In genomic region chr8:127302847-127303445, GRCm38 (mm10) we compare ENCODE assay signal across 27 mouse cellular contexts.
DNase-seq lines count a peak whose midpoint lies in the region; ATAC-seq and TF ChIP-seq lines count a peak whose summit lies in the region.
"Had no signal": no experiment of that assay in that cellular context is flagged by ENCODE, and none has a peak within 500 bp of the region (broad histone marks: within the 10 kb centered on the region; RNA-seq: fewer than 3 reads in every experiment).

No protein-coding gene starts in this region.

- intact Hi-C loops in gastrocnemius, adult 2 months (cut with DNase I): no loop called here

- peak overlapping the region; percentile 20; the same call in 1 of the 2 replicates for H3K27ac ChIP-seq in gastrocnemius, adult 2 months
- no peak overlapping the region; the same call in 1 of the 2 replicates for H3K27ac ChIP-seq in lung, embryonic 16.5 days (ENCODE audit: low read length)
- H3K27ac ChIP-seq: embryonic facial prominence, embryonic 12.5 days; heart, adult 2 months; limb, embryonic 10.5 days; limb, embryonic 15.5 days; liver, embryonic 15.5 days; midbrain, embryonic 10.5 days; midbrain, embryonic 15.5 days had no signal

- no peaks in the 10 kb centered on the region for H3K36me3 ChIP-seq in lung, embryonic 16.5 days (ENCODE audit: control insufficient read depth, insufficient read depth, low read length)
- H3K36me3 ChIP-seq: embryonic facial prominence, embryonic 12.5 days; limb, embryonic 15.5 days; liver, embryonic 15.5 days; midbrain, embryonic 10.5 days; midbrain, embryonic 15.5 days had no signal

- H3K9me3 ChIP-seq in lung, embryonic 16.5 days (ENCODE audit: control insufficient read depth, low read length): no peaks in the 10 kb centered on the region
- H3K9me3 ChIP-seq: embryonic facial prominence, embryonic 12.5 days; limb, embryonic 10.5 days; limb, embryonic 15.5 days; liver, embryonic 15.5 days; midbrain, embryonic 10.5 days; midbrain, embryonic 15.5 days had no signal

- H3K27me3 ChIP-seq in lung, embryonic 16.5 days (ENCODE audit: control insufficient read depth, insufficient read depth, low read depth, low read length): no peaks in the 10 kb centered on the region
- H3K27me3 ChIP-seq: CH12.LX; embryonic facial prominence, embryonic 12.5 days; limb, embryonic 15.5 days; liver, embryonic 15.5 days; midbrain, embryonic 15.5 days; Patski had no signal

- H3K4me1 ChIP-seq in lung, embryonic 16.5 days (replicated peaks; ENCODE audit: control insufficient read depth, insufficient read depth, low read length): peaks cover 11% of the 10 kb centered on the region
- H3K4me1 ChIP-seq: embryonic facial prominence, embryonic 12.5 days; limb, embryonic 15.5 days had no signal

- H3K4me3 ChIP-seq in gastrocnemius, adult 2 months: no peak overlapping the region
- H3K4me3 ChIP-seq in lung, embryonic 16.5 days (ENCODE audit: low read length): no peak overlapping the region
- H3K4me3 ChIP-seq: embryonic facial prominence, embryonic 12.5 days; heart, adult 2 months; limb, embryonic 10.5 days; limb, embryonic 15.5 days; liver, embryonic 15.5 days; midbrain, embryonic 10.5 days; midbrain, embryonic 15.5 days had no signal

- ATAC-seq in lung, embryonic 16.5 days (ENCODE audit: low read depth): peak; percentile 88
- ATAC-seq: forebrain, embryonic 14.5 days; hindbrain, embryonic 16.5 days; midbrain, embryonic 15.5 days; Patski had no signal

- 64% methylated on average over 6 of the region's 6 CpGs for WGBS in lung, embryonic 16.5 days

- DNase-seq in gastrocnemius, adult 2 months: no peak
- DNase-seq in gastrocnemius, postnatal 10 days: no peak
- peak; percentile 26 for DNase-seq in kidney, adult 9 months
- DNase-seq in kidney, adult 18-20 months: no peak
- DNase-seq in lung, postnatal 36 days: no peak
- peak; percentile 10 for DNase-seq in lung, postnatal 25 days (ENCODE audit: low spot score)
- DNase-seq: adrenal gland, postnatal 10 days; cerebellum, adult 8-10 months; embryo, embryonic 11 days; gastrocnemius, postnatal 36 days; heart, adult 2 months; heart, postnatal 14 days; layer of hippocampus, postnatal 36 days; right cerebral cortex, adult 18-20 months; spleen, adult 18-20 months; thymus, postnatal 14 days had no signal

- no peak overlapping the region for H3K9ac ChIP-seq in lung, embryonic 16.5 days (ENCODE audit: low read length)
- H3K9ac ChIP-seq: embryonic facial prominence, embryonic 12.5 days; limb, embryonic 15.5 days; liver, embryonic 15.5 days; midbrain, embryonic 15.5 days had no signal

- TF ChIP-seq CTCF in gastrocnemius, adult 2 months (IDR thresholded peaks at IDR 0.05): no peak

- no peak overlapping the region for H3K4me2 ChIP-seq in lung, embryonic 16.5 days (ENCODE audit: low read depth, low read length)
- H3K4me2 ChIP-seq: embryonic facial prominence, embryonic 12.5 days; limb, embryonic 15.5 days; liver, embryonic 15.5 days; midbrain, embryonic 15.5 days had no signal

Comparison
In these comparisons a context has a peak if more than half of its experiments do, and no peak if none do; other contexts are left out.
1. DNase-seq: peak in kidney, adult 9 months (single experiment) and lung, postnatal 25 days (single experiment); none in gastrocnemius, adult 2 months (single experiment), gastrocnemius, postnatal 10 days (single experiment), kidney, adult 18-20 months (single experiment) and lung, postnatal 36 days (single experiment).